Mouse (Mus musculus): ENCODE measurements at regions not wholly inside any gene's neighbourhood (a gene's known extent, or its start where the extent isn't known, plus 50 kb on each side); places are given as distances from the start of the nearest gene placed in this dataset.

- no peaks in the 10 kb centered on the region for H3K27me3 ChIP-seq (ENCODE audit: control insufficient read depth, insufficient read depth, low read length)
- no peak for ATAC-seq (ENCODE audit: low FRiP score, low TSS enrichment)
- 53% methylated on average over 4 of the region's 4 CpGs for WGBS
- no peaks in the 10 kb centered on the region for H3K4me1 ChIP-seq (replicated peaks; ENCODE audit: control insufficient read depth, insufficient read depth)
- no peak overlapping the region for H3K4me2 ChIP-seq (replicated peaks; ENCODE audit: low read depth)
- H3K36me3 ChIP-seq (ENCODE audit: control insufficient read depth, insufficient read depth, low read length): no peaks in the 10 kb centered on the region
- TF ChIP-seq EP300 (optimal IDR thresholded peaks at IDR 0.05): no peak
- no peak for TF ChIP-seq CTCF (IDR thresholded peaks at IDR 0.05; ENCODE audit: low read depth)
- no peaks in the 10 kb centered on the region for H3K9me3 ChIP-seq (ENCODE audit: control insufficient read depth, low read length)
- DNase-seq (ENCODE audit: low spot score): peak; percentile 15
- no peak overlapping the region for H3K27ac ChIP-seq (replicated peaks)
- H3K4me3 ChIP-seq (ENCODE audit: low read depth, low read length): no peak overlapping the region
- no peak overlapping the region for H3K9ac ChIP-seq (ENCODE audit: low read length)
Measured at GRCm38 (mm10) chr9:84922306-84922705, 390.3 kb upstream of the Gm11114 start.

DNA sequence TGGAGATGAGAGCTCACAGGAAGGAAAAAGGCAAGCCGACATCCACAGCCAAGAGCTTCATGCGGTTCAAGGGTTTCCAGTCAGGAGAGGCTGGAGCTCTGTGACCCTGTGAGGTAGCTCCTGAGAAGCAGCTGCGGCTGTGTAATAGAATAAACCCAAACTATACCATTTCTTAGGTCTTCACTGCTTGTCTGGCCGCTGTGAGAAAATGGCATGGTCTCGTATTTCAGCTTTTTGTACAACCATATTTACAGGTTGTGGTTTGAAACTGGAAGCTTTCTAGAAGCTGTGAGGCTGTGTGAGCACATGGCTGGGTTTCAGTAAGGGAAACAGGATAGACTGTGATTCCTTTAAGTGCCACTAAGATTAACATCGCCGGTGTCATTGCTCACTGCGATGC lies 388.6 kb upstream of the Gm11114 start:
- H3K27ac ChIP-seq (replicated peaks): no peak overlapping the region
- H3K36me3 ChIP-seq (ENCODE audit: control insufficient read depth, insufficient read depth, low read length): no peaks in the 10 kb centered on the region
- 82% methylated on average over 8 of the region's 8 CpGs for WGBS
- TF ChIP-seq EP300 (optimal IDR thresholded peaks at IDR 0.05): no peak
- TF ChIP-seq CTCF (IDR thresholded peaks at IDR 0.05; ENCODE audit: low read depth): no peak
- no peak for DNase-seq (ENCODE audit: low spot score)
- ATAC-seq (ENCODE audit: low FRiP score, low TSS enrichment): no peak
- H3K9ac ChIP-seq (ENCODE audit: low read length): no peak overlapping the region
- no peaks in the 10 kb centered on the region for H3K27me3 ChIP-seq (ENCODE audit: control insufficient read depth, insufficient read depth, low read length)
- H3K4me2 ChIP-seq (replicated peaks; ENCODE audit: low read depth): no peak overlapping the region
- H3K4me3 ChIP-seq (ENCODE audit: low read depth, low read length): no peak overlapping the region
- H3K4me1 ChIP-seq (replicated peaks; ENCODE audit: control insufficient read depth, insufficient read depth): no peaks in the 10 kb centered on the region
- no peaks in the 10 kb centered on the region for H3K9me3 ChIP-seq (ENCODE audit: control insufficient read depth, low read length)

DNA sequence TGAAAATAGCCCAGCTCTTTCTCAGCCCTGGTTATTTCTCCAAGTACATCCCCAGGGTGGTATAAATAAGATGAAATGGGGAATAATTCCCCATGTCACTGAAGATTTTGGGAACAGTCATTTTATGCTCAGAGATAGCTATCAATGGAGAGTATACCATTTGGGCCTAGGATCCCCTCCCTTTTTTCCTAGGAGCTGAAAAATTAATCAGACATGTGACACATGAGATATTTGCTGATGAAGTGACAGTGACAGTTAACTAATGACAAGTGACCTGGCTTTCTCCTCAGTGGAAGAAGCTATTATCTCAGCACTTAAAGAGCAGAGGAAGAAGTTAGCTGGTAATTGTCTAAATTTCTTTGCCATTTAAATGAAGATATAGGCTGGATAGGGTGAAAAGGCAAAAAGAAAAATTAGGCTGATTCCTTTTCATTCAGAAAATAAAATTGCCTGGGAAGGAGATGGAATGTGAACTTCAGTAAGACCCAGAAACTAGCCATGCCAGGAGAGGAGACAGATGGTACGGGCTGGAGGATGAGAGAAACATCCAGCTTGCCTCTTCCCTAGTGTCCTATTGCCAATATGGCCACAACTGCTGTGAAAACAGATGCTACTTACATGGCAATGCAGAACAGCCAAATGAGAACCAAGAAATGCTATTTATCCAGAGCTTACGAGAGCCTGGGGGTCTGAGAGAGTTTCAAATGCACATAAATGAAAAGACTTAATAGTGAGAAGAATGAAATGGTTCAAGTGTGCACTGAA lies 376.1 kb upstream of the Gm11114 start:
- no peaks in the 10 kb centered on the region for H3K27me3 ChIP-seq (ENCODE audit: control insufficient read depth, insufficient read depth, low read length)
- no peak for DNase-seq (ENCODE audit: low spot score)
- no peak for ATAC-seq (ENCODE audit: low FRiP score, low TSS enrichment)
- no peaks in the 10 kb centered on the region for H3K9me3 ChIP-seq (ENCODE audit: control insufficient read depth, low read length)
- no peaks in the 10 kb centered on the region for H3K4me1 ChIP-seq (replicated peaks; ENCODE audit: control insufficient read depth, insufficient read depth)
- WGBS: 91% methylated on average over 2 of the region's 2 CpGs
- H3K4me2 ChIP-seq (replicated peaks; ENCODE audit: low read depth): no peak overlapping the region
- no peak overlapping the region for H3K27ac ChIP-seq (replicated peaks)
- no peak overlapping the region for H3K9ac ChIP-seq (ENCODE audit: low read length)
- H3K36me3 ChIP-seq (ENCODE audit: control insufficient read depth, insufficient read depth, low read length): no peaks in the 10 kb centered on the region
- H3K4me3 ChIP-seq (ENCODE audit: low read depth, low read length): no peak overlapping the region
- no peak for TF ChIP-seq CTCF (IDR thresholded peaks at IDR 0.05; ENCODE audit: low read depth)
- no peak for TF ChIP-seq EP300 (optimal IDR thresholded peaks at IDR 0.05)

DNA sequence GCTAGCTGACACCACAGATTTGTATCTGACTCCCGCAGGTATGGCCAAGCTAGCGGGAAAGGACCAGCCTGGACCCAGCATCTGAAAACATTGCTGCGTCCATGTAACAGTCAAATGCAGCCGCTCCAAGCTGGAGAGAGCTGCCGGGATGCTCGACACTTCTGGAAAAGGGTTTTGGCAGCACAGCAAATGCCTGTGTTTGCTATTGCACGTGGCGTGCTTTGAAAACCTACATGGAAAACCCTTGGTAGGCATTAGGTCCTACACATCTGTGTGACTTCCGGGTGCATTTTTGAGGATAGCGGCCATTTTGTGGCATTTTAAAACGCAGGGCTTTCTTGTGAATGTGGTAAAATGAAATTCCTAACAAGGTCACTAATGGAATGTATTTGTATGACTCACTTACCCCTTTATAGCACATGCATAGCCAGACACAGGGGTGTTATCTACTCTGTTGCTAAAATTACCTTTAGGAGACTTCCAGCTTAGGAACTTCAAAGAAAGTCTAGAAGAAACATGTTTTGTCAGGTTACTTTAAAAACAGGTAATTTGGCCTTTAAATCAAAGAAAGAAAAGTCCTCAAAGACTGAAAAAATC lies 345.9 kb upstream of the Gm11114 start:
- H3K36me3 ChIP-seq (ENCODE audit: control insufficient read depth, insufficient read depth, low read length): no peaks in the 10 kb centered on the region
- 87% methylated on average over 11 of the region's 11 CpGs for WGBS
- H3K9ac ChIP-seq (ENCODE audit: low read length): no peak overlapping the region
- no peak overlapping the region for H3K4me3 ChIP-seq (ENCODE audit: low read depth, low read length)
- no peaks in the 10 kb centered on the region for H3K9me3 ChIP-seq (ENCODE audit: control insufficient read depth, low read length)
- no peaks in the 10 kb centered on the region for H3K4me1 ChIP-seq (replicated peaks; ENCODE audit: control insufficient read depth, insufficient read depth)
- H3K4me2 ChIP-seq (replicated peaks; ENCODE audit: low read depth): no peak overlapping the region
- DNase-seq (ENCODE audit: low spot score) (no peak), ATAC-seq (ENCODE audit: low FRiP score, low TSS enrichment) (no peak)
- no peaks in the 10 kb centered on the region for H3K27me3 ChIP-seq (ENCODE audit: control insufficient read depth, insufficient read depth, low read length)
- TF ChIP-seq EP300 (optimal IDR thresholded peaks at IDR 0.05) (no peak), CTCF (IDR thresholded peaks at IDR 0.05; ENCODE audit: low read depth) (no peak)
- no peak overlapping the region for H3K27ac ChIP-seq (replicated peaks)

DNA sequence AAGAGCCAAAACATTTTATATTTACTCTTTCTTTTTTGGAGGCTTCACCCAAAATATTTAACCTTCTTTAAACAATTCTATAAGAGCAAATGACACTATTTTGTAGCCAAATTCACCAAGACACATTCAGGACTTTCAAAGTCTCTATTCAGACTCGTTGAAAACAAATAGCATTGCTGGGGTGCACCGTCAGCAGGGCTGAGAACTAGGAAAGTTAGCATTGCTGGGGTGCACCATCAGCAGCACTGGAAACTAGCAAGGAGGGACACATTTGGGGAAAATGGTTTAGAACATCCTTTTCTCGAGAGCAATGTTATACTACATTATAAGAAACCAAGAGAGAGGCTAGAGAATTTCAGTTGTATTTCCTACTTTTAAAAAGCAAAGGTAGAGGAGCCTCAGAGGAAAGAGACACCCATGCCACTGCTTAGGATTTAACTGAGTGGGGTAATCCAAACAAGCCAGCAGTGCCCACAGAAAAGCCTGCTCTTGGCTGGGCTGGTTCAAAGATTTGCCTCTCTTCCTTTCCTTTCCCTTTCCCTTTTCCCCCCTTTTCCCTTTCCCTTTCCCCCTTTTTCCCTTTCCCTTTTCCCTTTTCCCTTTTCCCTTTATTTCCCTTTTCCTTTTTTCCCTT lies 342.5 kb upstream of the Gm11114 start:
- no peaks in the 10 kb centered on the region for H3K9me3 ChIP-seq (ENCODE audit: control insufficient read depth, low read length)
- WGBS: 87% methylated on average over 3 of the region's 3 CpGs
- no peaks in the 10 kb centered on the region for H3K27me3 ChIP-seq (ENCODE audit: control insufficient read depth, insufficient read depth, low read length)
- DNase-seq (ENCODE audit: low spot score) (no peak), ATAC-seq (ENCODE audit: low FRiP score, low TSS enrichment) (no peak)
- H3K27ac ChIP-seq (replicated peaks): no peak overlapping the region
- H3K4me1 ChIP-seq (replicated peaks; ENCODE audit: control insufficient read depth, insufficient read depth): no peaks in the 10 kb centered on the region
- TF ChIP-seq EP300 (optimal IDR thresholded peaks at IDR 0.05) (no peak), CTCF (IDR thresholded peaks at IDR 0.05; ENCODE audit: low read depth) (no peak)
- no peak overlapping the region for H3K4me3 ChIP-seq (ENCODE audit: low read depth, low read length)
- no peak overlapping the region for H3K9ac ChIP-seq (ENCODE audit: low read length)
- no peaks in the 10 kb centered on the region for H3K36me3 ChIP-seq (ENCODE audit: control insufficient read depth, insufficient read depth, low read length)
- no peak overlapping the region for H3K4me2 ChIP-seq (replicated peaks; ENCODE audit: low read depth)

GRCm38 (mm10) chr9:84977470-84977869 lies 335.1 kb upstream of the Gm11114 start:
- H3K36me3 ChIP-seq (ENCODE audit: control insufficient read depth, insufficient read depth, low read length): no peaks in the 10 kb centered on the region
- DNase-seq (ENCODE audit: low spot score) (no peak), ATAC-seq (ENCODE audit: low FRiP score, low TSS enrichment) (no peak)
- no peaks in the 10 kb centered on the region for H3K27me3 ChIP-seq (ENCODE audit: control insufficient read depth, insufficient read depth, low read length)
- WGBS: 66% methylated on average over 5 of the region's 5 CpGs
- no peaks in the 10 kb centered on the region for H3K9me3 ChIP-seq (ENCODE audit: control insufficient read depth, low read length)
- H3K4me2 ChIP-seq (replicated peaks; ENCODE audit: low read depth): no peak overlapping the region
- no peak overlapping the region for H3K4me3 ChIP-seq (ENCODE audit: low read depth, low read length)
- TF ChIP-seq EP300 (optimal IDR thresholded peaks at IDR 0.05) (no peak), CTCF (IDR thresholded peaks at IDR 0.05; ENCODE audit: low read depth) (no peak)
- no peak overlapping the region for H3K9ac ChIP-seq (ENCODE audit: low read length)
- H3K4me1 ChIP-seq (replicated peaks; ENCODE audit: control insufficient read depth, insufficient read depth): no peaks in the 10 kb centered on the region
- no peak overlapping the region for H3K27ac ChIP-seq (replicated peaks)

Measured in stomach, postnatal 0 days (tissue).